Comparison of ENCODE assay signal across 16 mouse cellular contexts in the genomic region with DNA sequence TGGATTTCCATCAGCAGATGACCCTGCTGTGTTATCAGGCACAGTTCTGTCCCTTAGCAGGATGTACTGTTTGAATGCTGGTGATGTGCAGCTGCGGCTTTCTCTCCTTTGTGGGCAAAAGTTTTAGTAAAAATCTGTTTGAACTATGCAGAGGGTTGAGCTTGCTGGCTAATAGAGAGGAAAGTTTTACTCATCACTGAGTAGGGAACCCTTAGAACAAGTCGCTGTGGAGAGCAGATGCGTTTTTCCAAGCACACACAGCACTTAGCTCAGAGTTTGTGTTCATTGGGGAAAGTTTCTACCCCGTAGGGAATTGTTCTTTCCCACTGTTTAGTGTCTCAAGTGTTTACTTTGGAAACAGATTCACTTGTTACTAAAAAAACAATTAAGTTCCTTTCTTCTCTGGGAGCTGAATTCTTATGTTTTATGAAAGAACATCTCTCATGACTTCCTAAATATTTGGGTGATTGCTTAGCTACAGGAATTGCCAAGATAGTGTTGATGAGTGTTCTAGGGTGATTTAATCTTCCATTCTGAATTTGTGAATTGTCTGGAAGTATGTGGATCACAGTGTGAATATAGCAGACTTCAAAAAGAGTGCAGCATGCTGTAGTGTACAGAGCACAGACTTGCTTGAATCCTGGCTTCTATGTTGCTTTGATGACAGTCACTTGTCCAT. TPM values are rescaled to one million over a fixed set of nuclear protein-coding genes. Genes with fewer than 3 reads are reported as not detected.
DNase-seq lines count a peak whose midpoint lies in the region; ATAC-seq lines count a peak whose summit lies in the region.
"Had no signal": no experiment of that assay in that cellular context is flagged by ENCODE, and none has a peak within 500 bp of the region (broad histone marks: within the 10 kb centered on the region; RNA-seq: fewer than 3 reads in every experiment).

No protein-coding gene starts in this region.

- DNase-seq in lung, postnatal 10 days = peak; percentile 14
- DNase-seq in lung, postnatal 14 days = no peak
- DNase-seq in NIH3T3 (ENCODE audit: low read depth) = peak; percentile 46
- DNase-seq in heart, adult 8-10 months (ENCODE audit: low spot score) = peak; percentile 85
- DNase-seq in heart, postnatal 36 days = peak; percentile 11 to 19
- DNase-seq in thymus, postnatal 36 days = no peak
- DNase-seq in ovary, postnatal 14 days (ENCODE audit: low spot score) = no peak
- DNase-seq: cerebellum, postnatal 10 days; lung, embryonic 14.5 days; right cerebral cortex, postnatal 25 days had no signal

- intact Hi-C loops in heart, postnatal 36 days (cut with DNase I) = loop anchor here (10.0 kb wide), 1 partner anchor 380 kb away; no protein-coding TSS in a partner anchor

- H3K9me3 ChIP-seq in forebrain, embryonic 13.5 days (replicated peaks) = no peaks in the 10 kb centered on the region
- H3K9me3 ChIP-seq: hindbrain, embryonic 13.5 days; limb, embryonic 15.5 days; midbrain, embryonic 15.5 days had no signal

- 84% methylated on average over 4 of the region's 4 CpGs for WGBS in forebrain, embryonic 13.5 days

- H3K9ac ChIP-seq in forebrain, embryonic 13.5 days = no peak overlapping the region
- H3K9ac ChIP-seq: hindbrain, embryonic 13.5 days; limb, embryonic 15.5 days; lung, embryonic 14.5 days; midbrain, embryonic 15.5 days had no signal

- ATAC-seq in forebrain, embryonic 13.5 days = no peak
- ATAC-seq: activated CD4-positive, CD25-positive, alpha-beta regulatory T cell, adult 4 months; midbrain, embryonic 15.5 days had no signal

- no peaks in the 10 kb centered on the region for H3K27me3 ChIP-seq in forebrain, embryonic 13.5 days
- H3K27me3 ChIP-seq: hindbrain, embryonic 13.5 days; limb, embryonic 15.5 days; midbrain, embryonic 15.5 days had no signal

- H3K27ac ChIP-seq in forebrain, embryonic 13.5 days = no peak overlapping the region; the same call in 1 of the 2 replicates
- H3K27ac ChIP-seq: hindbrain, embryonic 13.5 days; left cerebral cortex, adult 2 months; limb, embryonic 15.5 days; midbrain, embryonic 15.5 days had no signal

- no peak overlapping the region for H3K4me2 ChIP-seq in forebrain, embryonic 13.5 days
- H3K4me2 ChIP-seq: hindbrain, embryonic 13.5 days; limb, embryonic 15.5 days; lung, embryonic 14.5 days; midbrain, embryonic 15.5 days had no signal

- H3K4me1 ChIP-seq in forebrain, embryonic 13.5 days = no peaks in the 10 kb centered on the region
- H3K4me1 ChIP-seq: hindbrain, embryonic 13.5 days; limb, embryonic 15.5 days; midbrain, embryonic 15.5 days had no signal

- peaks cover 63% of the 10 kb centered on the region for H3K36me3 ChIP-seq in forebrain, embryonic 13.5 days (ENCODE audit: poor library complexity, severe bottlenecking)

- no peak overlapping the region for H3K4me3 ChIP-seq in forebrain, embryonic 13.5 days
- H3K4me3 ChIP-seq: hindbrain, embryonic 13.5 days; left cerebral cortex, adult 2 months; limb, embryonic 15.5 days; midbrain, embryonic 15.5 days had no signal

RNA-seq across cellular contexts. Expression of gene Ankfy1, which starts 45.2 kb away (rescaled TPM):
- total RNA-seq in heart, adult 8-10 months (2022) = 10 to 100 TPM; 13.8 to 14.8 (median 14.3) TPM
- total RNA-seq in heart, postnatal 36 days (2021) = 10 to 100 TPM; 16.8 to 19.1 TPM
- 21.3 and 25.5 TPM in 2 replicates for polyA plus RNA-seq in forebrain, embryonic 13.5 days (2015; fragmentation: Nextera tagmentation; extraction: Ambion mirVana)

Comparison
In these comparisons a context has a peak if more than half of its experiments do, and no peak if none do; other contexts are left out.
1. DNase-seq: peak in lung, postnatal 10 days (single experiment), NIH3T3 (single experiment), heart, adult 8-10 months (single experiment) and heart, postnatal 36 days (2 of 2); none in lung, postnatal 14 days (single experiment), thymus, postnatal 36 days (0 of 2) and ovary, postnatal 14 days (single experiment).